Mouse (Mus musculus): ENCODE data around the gene Polm. TPM values are rescaled to one million over a fixed set of nuclear protein-coding genes. Genes with fewer than 3 reads are reported as not detected.
"Not testable (repeated sequence)": the region's sequence is repeated elsewhere in the genome, so short reads cannot be mapped to it uniquely, and the experiment has no call there.

Polm gene
- polyA plus RNA-seq, 1 experiment from 2014 or later, result 2.1 TPM

- Histone ChIP-seq H3K27me3 (ENCODE audit: insufficient read depth, low read length) (no peaks in the 10 kb centered on the region), H3K27ac (ENCODE audit: low read depth) (no peak overlapping the region), H3K4me1 (ENCODE audit: insufficient read depth) (peaks cover 3% of the 10 kb centered on the region; the same call in 1 of the 2 replicates), H3K9me3 (ENCODE audit: low read length) (no peaks in the 10 kb centered on the region), H3K36me3 (replicated peaks; ENCODE audit: insufficient read depth, low read length) (peaks cover 29% of the 10 kb centered on the region), H3K4me2 (ENCODE audit: low read depth, low read length) (no peak overlapping the region), H3K9ac (replicated peaks) (no peak overlapping the region), H3K4me3 (ENCODE audit: low read depth, low read length) (no peak overlapping the region)
- no peak for ATAC-seq
- 72% methylated on average over 5 of the region's 5 CpGs for WGBS (ENCODE audit: insufficient replicate concordance)
- TF ChIP-seq CTCF (IDR thresholded peaks at IDR 0.05; ENCODE audit: low read depth) (no peak), EP300 (IDR thresholded peaks at IDR 0.05; ENCODE audit: low read depth) (no peak)
- no peak for DNase-seq
These were observed 9.9 kb downstream of the Polm start for GRCm38 (mm10) chr11:5827931-5828330.

- peaks cover 16% of the 10 kb centered on the region; the same call in 1 of the 2 replicates for H3K36me3 ChIP-seq (replicated peaks; ENCODE audit: insufficient read depth, low read length)
These were observed 12.4 kb downstream of the Polm start for GRCm38 (mm10) chr11:5825432-5825831.

GRCm38 (mm10) chr11:5819223-5819622 lies 18.6 kb downstream of the Polm start:
- Histone ChIP-seq H3K9me3 (ENCODE audit: low read length) (no peaks in the 10 kb centered on the region), H3K4me2 (ENCODE audit: low read depth, low read length) (no peak overlapping the region), H3K36me3 (replicated peaks; ENCODE audit: insufficient read depth, low read length) (no peaks in the 10 kb centered on the region), H3K27ac (ENCODE audit: low read depth) (no peak overlapping the region), H3K4me3 (ENCODE audit: low read depth, low read length) (no peak overlapping the region), H3K9ac (replicated peaks) (no peak overlapping the region), H3K27me3 (ENCODE audit: insufficient read depth, low read length) (no peaks in the 10 kb centered on the region), H3K4me1 (ENCODE audit: insufficient read depth) (no peaks in the 10 kb centered on the region)
- WGBS (ENCODE audit: insufficient replicate concordance), result 52% methylated on average over 2 of the region's 2 CpGs
- no peak for ATAC-seq
- TF ChIP-seq EP300 (IDR thresholded peaks at IDR 0.05; ENCODE audit: low read depth), result no peak
- TF ChIP-seq CTCF (IDR thresholded peaks at IDR 0.05; ENCODE audit: low read depth), result no peak
- no peak for DNase-seq

More at GRCm38 (mm10) chr11:5825432-5825831, 12.4 kb downstream of the Polm start:
- TF ChIP-seq EP300 (IDR thresholded peaks at IDR 0.05; ENCODE audit: low read depth), result no peak
- TF ChIP-seq CTCF (IDR thresholded peaks at IDR 0.05; ENCODE audit: low read depth), result no peak
- H3K27ac ChIP-seq (ENCODE audit: low read depth), result no peak overlapping the region
- no peak overlapping the region for H3K4me3 ChIP-seq (ENCODE audit: low read depth, low read length)
- ATAC-seq (no peak), DNase-seq (no peak)
- H3K9ac ChIP-seq (replicated peaks), result no peak overlapping the region
- no peaks in the 10 kb centered on the region for H3K27me3 ChIP-seq (ENCODE audit: insufficient read depth, low read length)
- H3K4me1 ChIP-seq (ENCODE audit: insufficient read depth), result no peaks in the 10 kb centered on the region; the same call in 1 of the 2 replicates
- no peaks in the 10 kb centered on the region for H3K9me3 ChIP-seq (ENCODE audit: low read length)
- no peak overlapping the region for H3K4me2 ChIP-seq (ENCODE audit: low read depth, low read length)

- H3K4me1 ChIP-seq (ENCODE audit: insufficient read depth), result no peaks in the 10 kb centered on the region
- H3K27me3 ChIP-seq (ENCODE audit: insufficient read depth, low read length), result no peaks in the 10 kb centered on the region
- no peak overlapping the region for H3K9ac ChIP-seq (replicated peaks)
- H3K27ac ChIP-seq (ENCODE audit: low read depth), result no peak overlapping the region
- DNase-seq (no peak), ATAC-seq (no peak)
- 73% methylated on average over 10 of the region's 10 CpGs for WGBS (ENCODE audit: insufficient replicate concordance)
- no peak overlapping the region for H3K4me2 ChIP-seq (ENCODE audit: low read depth, low read length)
- H3K36me3 ChIP-seq (replicated peaks; ENCODE audit: insufficient read depth, low read length), result no peaks in the 10 kb centered on the region
- no peak for TF ChIP-seq CTCF (IDR thresholded peaks at IDR 0.05; ENCODE audit: low read depth)
- H3K9me3 ChIP-seq (ENCODE audit: low read length), result no peaks in the 10 kb centered on the region
- H3K4me3 ChIP-seq (ENCODE audit: low read depth, low read length), result no peak overlapping the region
These were observed 24.4 kb downstream of the Polm start for GRCm38 (mm10) chr11:5813381-5813780.

GRCm38 (mm10) chr11:5809487-5809886 lies 28.3 kb downstream of the Polm start:
- DNase-seq; H3K4me2 ChIP-seq (ENCODE audit: low read depth, low read length); H3K9ac ChIP-seq (replicated peaks); H3K27me3 ChIP-seq (ENCODE audit: insufficient read depth, low read length); ATAC-seq; H3K9me3 ChIP-seq (ENCODE audit: low read length); H3K4me1 ChIP-seq (ENCODE audit: insufficient read depth); H3K27ac ChIP-seq (ENCODE audit: low read depth); H3K4me3 ChIP-seq (ENCODE audit: low read depth, low read length); H3K36me3 ChIP-seq (replicated peaks; ENCODE audit: insufficient read depth, low read length): not testable (repeated sequence)
- 82% methylated on average over 4 of the region's 4 CpGs for WGBS (ENCODE audit: insufficient replicate concordance)

- Histone ChIP-seq H3K9me3 (ENCODE audit: low read length) (no peaks in the 10 kb centered on the region), H3K27me3 (ENCODE audit: insufficient read depth, low read length) (no peaks in the 10 kb centered on the region), H3K4me1 (ENCODE audit: insufficient read depth) (peaks cover 6% of the 10 kb centered on the region), H3K4me2 (ENCODE audit: low read depth, low read length) (no peak overlapping the region), H3K27ac (ENCODE audit: low read depth) (no peak overlapping the region), H3K4me3 (ENCODE audit: low read depth, low read length) (no peak overlapping the region), H3K36me3 (replicated peaks; ENCODE audit: insufficient read depth, low read length) (no peaks in the 10 kb centered on the region), H3K9ac (replicated peaks) (no peak overlapping the region)
- 75% methylated on average over 9 of the region's 9 CpGs for WGBS (ENCODE audit: insufficient replicate concordance)
- DNase-seq (no peak), ATAC-seq (no peak)
- TF ChIP-seq EP300 (IDR thresholded peaks at IDR 0.05; ENCODE audit: low read depth) (no peak), CTCF (IDR thresholded peaks at IDR 0.05; ENCODE audit: low read depth) (no peak)
These were observed 29.9 kb downstream of the Polm start for GRCm38 (mm10) chr11:5807956-5808355.

GRCm38 (mm10) chr11:5805711-5806110 lies 32.1 kb downstream of the Polm start:
- DNase-seq (no peak), ATAC-seq (no peak)
- no peaks in the 10 kb centered on the region for H3K27me3 ChIP-seq (ENCODE audit: insufficient read depth, low read length)
- no peak for TF ChIP-seq EP300 (IDR thresholded peaks at IDR 0.05; ENCODE audit: low read depth)
- no peak for TF ChIP-seq CTCF (IDR thresholded peaks at IDR 0.05; ENCODE audit: low read depth)
- H3K36me3 ChIP-seq (replicated peaks; ENCODE audit: insufficient read depth, low read length), result peaks cover 5% of the 10 kb centered on the region
- H3K4me3 ChIP-seq (ENCODE audit: low read depth, low read length), result no peak overlapping the region
- no peak overlapping the region for H3K27ac ChIP-seq (ENCODE audit: low read depth)
- H3K4me1 ChIP-seq (ENCODE audit: insufficient read depth), result peaks cover 13% of the 10 kb centered on the region
- no peak overlapping the region for H3K9ac ChIP-seq (replicated peaks)
- WGBS (ENCODE audit: insufficient replicate concordance), result 53% methylated on average over 3 of the region's 3 CpGs
- H3K4me2 ChIP-seq (ENCODE audit: low read depth, low read length), result no peak overlapping the region
- no peaks in the 10 kb centered on the region for H3K9me3 ChIP-seq (ENCODE audit: low read length)
